Mouse (Mus musculus): Measurements from ENCODE around the gene Prokr2.
"Not testable (repeated sequence)": the region's sequence is repeated elsewhere in the genome, so short reads cannot be mapped to it uniquely, and the experiment has no call there.

The Prokr2 gene

DNA sequence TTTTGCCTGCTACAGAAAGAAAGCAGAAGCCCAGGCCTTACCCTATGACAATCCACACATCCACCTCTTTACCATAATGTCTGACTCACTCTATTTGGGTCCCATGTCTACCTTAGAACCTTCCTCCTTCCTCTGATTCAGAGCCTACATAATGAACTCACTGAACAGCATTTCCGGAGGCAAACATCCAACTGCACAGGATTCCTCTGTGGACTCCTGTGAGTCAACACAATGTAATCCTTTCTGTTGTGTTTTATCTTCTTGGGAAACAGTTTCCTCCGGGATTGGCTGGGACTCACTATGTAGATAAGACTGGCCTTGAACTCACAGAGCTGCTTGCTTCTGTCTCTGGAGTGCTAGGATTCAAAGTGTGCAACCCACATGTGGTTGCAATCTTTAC is 44.9 kb downstream of the Prokr2 start:
- DNase-seq (ENCODE audit: low read depth): no peak

DNA sequence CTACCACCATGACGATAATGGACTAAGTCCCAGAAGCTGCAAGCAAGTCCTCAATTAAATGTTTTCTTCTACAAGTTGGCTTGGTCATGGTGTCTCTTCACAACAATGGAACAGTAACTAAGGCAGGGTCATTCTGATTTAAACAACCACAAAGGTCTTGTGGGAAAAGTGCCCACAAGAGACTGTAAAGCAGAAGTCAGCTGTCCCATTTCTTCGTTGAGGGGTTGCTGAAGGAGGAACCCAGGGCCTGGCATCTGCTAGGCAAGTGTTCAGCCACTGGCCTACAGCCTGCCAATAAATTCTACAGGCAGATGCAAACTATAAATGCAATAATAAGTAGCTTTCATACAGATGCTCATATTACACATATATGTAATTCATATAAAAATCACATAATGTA is 48.0 kb downstream of the Prokr2 start:
- no peak for DNase-seq (ENCODE audit: low read depth)

DNA sequence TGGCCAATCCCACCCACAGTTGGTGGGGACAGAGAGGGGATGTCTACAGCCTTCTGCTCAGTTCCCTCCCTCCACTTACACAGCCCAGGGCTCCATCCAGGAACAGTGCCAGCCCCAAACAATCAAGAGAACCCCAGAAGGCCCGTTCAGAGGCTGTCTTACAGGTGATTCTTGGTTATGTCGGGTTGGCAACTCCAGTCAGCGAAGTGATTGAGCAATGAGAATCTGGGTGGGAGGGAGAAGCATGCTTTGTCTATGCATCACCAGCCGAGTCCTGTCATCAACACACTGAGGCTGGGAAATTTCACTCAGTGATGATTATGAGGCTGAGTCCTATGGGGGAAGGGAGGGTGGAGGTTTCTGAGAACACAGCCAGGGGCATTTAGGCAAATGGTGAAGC is 61.7 kb downstream of the Prokr2 start:
- no peak for DNase-seq (ENCODE audit: low read depth)

DNA sequence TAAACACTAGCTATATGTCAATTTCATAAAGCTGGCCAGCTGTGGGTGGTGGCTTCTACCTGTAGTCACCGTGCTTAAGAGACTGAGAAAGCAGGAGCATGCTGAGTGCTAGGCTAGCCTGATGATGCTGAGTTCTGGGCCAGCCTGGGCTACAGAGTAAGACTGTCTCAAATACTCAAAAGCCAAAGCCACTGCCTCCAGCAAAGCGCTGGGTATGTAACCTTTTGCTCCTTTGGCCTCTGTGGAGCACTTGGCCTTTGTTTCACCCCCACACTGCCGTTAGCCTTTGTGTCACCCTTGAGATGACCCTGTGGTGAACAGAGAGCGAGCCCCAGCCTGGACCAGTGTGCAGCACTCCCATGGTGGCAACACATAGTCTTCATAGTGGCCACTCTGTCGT is 64.7 kb downstream of the Prokr2 start:
- DNase-seq (ENCODE audit: low read depth): no peak

DNA sequence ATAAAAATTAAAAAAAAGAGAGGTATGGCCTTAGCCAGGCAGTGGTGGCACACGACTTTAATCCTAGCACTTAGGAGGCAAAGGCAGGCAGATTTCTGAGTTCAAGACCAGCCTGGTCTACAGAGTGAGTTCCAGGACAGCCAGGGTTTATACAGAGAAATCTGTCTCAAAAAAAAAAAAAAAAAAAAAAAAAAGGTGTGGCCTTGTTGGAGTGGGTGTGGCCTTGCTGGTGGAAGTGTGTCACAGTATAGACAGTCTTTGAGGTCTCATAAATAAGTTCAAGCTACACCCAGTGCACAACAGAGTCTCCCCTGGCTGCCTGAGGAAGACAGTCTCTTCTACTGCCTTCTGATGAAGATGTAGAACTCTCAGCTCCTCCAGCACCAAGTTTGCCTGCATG is 68.1 kb downstream of the Prokr2 start:
- no peak for DNase-seq (ENCODE audit: low read depth)

DNA sequence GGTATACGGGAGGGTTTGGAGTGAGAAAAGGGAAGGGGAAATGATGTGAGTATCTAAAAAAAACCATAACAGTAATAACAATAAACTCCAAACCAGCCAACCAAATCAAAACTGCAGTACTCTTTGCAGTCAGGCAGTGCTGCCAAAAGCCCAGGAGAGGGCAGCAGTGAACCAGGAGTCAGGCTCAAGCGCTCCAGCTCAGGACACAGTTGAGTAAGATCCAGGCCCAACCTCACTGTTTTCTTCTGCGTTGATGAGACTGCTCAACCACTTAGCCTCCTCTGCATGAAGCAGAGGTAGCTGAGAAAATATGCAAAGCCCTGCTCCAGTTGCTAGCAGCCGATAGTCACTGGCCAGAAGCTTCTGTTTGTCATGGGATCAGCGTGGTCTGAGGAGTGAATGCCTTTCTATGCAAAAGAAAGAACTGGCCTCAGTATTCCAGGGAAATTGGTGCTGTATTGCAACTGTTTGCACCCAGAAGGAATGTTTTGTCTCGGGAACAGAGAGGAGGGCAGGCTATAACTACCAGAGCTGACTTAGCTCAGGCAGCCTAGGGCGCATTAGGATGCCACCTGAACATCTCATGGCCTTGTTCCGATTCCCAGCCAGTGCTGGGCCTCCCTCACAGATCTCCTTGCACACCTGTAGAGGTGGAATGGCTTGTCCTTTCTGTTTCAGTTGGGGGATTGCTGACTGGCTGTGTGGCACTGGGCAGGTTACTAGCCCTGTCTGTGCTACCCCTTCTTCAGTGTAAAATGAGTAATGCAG is 69.0 kb downstream of the Prokr2 start:
- peak; percentile 78 for DNase-seq (ENCODE audit: low read depth)

DNA sequence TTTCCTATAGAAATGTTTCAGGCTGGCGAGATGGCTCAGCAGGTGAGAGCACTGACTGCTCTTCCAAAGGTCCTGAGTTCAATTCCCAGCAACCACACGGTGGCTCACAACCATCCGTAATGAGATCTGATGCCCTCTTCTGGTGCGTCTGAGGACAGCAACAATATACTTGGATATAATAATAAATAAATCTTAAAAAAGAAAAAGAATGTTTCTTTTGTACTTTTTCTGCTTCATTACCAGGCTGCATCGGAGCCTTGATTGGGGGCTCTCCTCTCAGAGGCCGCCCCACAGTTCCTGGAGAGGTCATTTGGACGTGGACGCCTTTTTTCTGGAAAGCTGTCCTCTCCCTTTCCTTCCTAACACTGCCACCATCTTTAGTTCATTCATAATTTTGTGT is 71.2 kb downstream of the Prokr2 start:
- not testable (repeated sequence) for DNase-seq (ENCODE audit: low read depth)

DNA sequence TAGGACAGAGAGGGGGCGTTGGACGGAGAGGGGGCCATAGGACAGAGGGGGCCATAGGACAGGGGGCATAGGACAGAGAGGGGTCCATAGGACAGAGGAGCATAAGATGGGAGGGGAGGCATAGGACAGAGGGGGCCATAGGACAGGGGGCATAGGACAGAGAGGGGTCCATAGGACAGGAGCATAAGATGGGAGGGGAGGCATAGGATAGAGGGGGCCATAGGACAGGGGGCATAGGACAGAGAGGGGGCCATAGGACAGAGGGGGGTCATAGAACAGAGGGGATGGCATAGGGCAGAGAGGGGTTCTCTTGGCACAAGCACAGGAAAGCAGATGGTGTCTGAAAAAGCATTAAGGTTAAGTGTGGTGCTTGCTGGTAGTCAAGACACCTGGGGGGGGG is 71.7 kb downstream of the Prokr2 start:
- no peak for DNase-seq (ENCODE audit: low read depth)

DNA sequence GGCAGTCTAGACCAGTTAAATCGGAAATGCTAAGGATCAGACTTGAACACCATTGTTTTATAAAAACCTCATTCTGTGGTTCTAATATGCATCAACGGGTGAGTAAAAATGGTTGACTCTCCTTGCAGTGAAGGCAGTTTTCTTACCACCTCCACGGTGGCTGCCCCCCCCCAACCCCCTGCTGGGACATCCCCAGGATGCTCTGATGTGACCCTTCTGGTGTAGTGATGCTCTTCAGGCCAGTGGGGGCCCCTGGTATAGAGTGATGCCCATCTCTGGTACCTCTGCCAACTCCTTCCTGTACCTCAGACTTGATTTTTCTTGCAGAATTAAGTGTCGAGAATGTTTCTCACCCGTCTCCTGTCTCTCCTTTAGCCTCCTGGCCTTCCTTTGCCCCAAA is 72.6 kb downstream of the Prokr2 start:
- DNase-seq (ENCODE audit: low read depth): no peak

DNA sequence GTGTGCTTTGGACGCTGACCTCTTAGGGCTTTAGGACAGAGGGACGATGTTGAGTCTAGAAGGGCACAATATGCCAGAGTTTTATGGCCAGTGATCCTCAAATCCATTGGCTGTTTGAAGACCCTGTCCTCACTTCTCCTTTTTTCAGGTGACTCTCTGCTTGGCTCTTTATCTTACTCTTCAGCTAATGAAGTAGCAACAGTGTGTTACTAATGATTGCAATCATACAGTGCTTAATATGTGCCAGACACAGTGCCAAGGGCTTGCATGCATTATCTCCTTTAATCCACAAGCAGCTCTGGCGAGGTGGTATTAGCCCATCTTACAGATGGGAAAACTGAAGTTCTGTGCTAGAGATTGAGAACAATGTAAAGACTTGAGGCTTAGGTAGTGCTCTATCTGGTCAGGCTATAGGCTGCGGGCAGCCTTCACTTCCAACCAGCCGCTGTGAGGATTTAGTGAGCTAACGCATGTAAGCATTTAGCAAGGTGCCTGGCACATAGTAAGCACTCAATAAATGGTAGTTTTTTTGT is 75.8 kb downstream of the Prokr2 start:
- DNase-seq (ENCODE audit: low read depth): no peak

DNA sequence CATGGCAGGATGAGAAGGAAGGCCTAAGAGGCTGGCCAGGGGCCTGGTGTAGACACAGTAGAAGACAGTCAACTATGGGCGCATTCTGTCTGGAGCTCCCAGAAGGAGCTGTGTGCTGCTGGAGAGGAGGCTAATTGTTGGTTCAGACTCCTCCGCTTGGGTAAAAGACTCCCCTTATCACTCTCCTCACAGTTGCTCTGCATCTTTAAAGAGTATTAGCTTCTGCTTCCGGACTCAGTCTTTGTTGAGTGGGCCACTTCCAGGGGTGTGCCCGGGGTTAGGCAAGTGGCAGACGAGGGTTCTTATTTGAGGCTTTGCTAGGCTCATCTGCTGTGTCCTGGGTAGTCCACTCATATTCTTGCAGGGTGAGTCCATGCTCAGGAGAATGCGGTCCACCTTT is 76.4 kb downstream of the Prokr2 start:
- DNase-seq (ENCODE audit: low read depth): no peak

DNA sequence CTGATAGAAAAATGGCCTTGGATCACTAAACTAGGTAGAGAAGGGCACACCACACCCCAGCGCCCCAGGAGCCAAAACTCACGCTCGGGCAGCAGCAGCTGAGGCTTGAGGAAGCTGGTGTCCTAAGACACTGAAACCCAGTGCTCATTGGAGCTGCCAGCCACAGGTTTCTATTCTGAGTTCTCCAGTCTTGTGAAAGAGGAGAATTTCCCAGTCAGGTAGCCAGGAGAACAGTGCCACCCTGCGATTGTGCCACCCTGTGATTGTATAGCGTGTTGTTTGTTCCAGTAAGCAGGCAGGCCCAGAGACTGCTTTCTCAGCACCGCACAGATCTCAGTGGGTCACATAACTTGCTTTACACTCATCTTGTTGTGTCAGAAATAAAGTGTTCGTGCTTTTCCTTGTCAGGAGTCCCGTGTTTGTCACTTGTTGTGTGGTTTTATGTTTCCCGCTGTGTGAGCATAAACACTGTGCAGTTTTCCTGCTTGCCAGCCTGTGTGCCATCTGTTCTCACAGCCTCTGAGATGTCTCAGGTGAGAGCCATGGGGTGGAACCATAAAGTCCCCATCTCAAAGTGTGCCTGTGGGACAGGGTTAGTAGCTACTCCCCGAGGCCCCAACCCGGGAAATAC is 77.9 kb downstream of the Prokr2 start:
- DNase-seq (ENCODE audit: low read depth): no peak

DNA sequence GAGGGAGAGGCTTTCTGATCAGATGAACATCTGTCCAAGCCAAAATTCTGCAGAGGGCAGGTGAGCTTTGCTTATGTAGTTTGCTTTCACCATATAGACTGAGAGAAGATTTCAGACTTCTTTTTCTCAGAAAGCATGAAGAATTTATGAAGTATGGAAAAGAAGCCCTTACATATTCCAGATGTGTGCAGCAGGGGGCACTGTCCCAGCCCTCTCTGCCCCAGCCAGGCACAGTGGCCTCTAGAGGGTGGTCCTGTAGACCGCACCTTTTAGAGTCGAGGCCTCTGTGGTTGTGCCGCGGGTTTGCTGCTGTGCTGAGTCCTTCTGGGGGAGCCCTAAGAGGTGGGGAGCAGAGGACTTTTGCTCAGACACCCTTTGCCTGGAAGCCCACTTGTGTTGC is 79.3 kb downstream of the Prokr2 start:
- peak; percentile 52 for DNase-seq (ENCODE audit: low read depth)

DNA sequence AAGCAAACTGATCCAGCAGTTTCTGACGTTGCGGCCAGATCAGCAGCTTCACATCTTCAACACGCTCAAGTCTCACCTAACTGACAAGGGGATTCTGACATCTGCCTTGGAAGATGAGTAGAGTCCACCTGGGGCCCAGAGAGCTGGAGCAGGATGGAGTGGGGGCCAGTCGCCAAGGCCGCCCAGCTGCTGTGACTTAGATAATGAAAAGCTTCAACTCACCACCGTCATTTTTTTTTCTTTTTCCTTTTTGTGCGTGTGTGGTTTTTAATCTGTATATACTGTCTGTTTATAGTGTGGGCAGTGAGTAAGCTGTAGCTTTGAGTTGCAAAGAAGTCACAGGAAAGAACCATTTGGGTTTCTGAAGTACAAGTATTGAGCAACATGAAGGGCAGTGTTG is 80.1 kb downstream of the Prokr2 start:
- no peak for DNase-seq (ENCODE audit: low read depth)

DNA sequence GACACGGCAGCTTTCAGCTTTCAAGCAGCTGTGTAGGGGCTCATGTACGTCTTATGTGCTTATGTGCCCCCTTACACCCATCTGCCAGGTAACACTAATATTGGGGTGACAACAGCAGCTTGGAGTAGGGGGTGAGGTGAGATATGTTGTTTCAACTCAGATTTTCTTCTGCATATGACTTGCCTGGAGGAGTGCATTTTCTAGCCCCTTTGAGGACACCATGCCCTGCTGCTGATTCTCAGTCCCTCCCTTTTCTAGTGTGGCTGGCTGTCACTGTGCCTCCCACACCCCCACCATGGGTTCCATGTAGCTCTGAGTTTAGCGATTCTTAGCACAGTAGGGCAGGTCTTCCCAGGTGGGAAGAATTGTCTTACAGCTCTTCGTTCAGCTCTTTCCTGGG is 83.8 kb downstream of the Prokr2 start:
- DNase-seq (ENCODE audit: low read depth): no peak

DNA sequence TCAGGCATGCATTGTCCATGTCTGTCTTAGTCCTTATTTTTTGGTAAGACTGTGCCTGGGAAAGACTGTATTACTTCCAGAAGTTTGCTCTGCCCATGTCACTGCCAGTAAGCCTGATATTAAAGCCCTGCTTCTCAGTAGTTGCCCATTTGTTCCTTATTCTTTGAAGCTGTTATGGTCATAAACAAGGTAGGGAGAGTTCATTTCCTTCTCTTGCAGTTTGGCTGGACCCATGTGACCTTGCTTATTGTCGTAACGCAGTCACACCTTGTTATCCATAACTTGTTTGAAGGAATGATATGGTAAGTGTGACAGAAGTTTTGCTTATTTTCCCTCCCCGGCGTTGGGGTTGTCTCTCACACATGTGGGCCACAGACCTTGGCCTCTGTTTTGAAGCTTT is 87.0 kb downstream of the Prokr2 start:
- no peak for DNase-seq (ENCODE audit: low read depth)

DNA sequence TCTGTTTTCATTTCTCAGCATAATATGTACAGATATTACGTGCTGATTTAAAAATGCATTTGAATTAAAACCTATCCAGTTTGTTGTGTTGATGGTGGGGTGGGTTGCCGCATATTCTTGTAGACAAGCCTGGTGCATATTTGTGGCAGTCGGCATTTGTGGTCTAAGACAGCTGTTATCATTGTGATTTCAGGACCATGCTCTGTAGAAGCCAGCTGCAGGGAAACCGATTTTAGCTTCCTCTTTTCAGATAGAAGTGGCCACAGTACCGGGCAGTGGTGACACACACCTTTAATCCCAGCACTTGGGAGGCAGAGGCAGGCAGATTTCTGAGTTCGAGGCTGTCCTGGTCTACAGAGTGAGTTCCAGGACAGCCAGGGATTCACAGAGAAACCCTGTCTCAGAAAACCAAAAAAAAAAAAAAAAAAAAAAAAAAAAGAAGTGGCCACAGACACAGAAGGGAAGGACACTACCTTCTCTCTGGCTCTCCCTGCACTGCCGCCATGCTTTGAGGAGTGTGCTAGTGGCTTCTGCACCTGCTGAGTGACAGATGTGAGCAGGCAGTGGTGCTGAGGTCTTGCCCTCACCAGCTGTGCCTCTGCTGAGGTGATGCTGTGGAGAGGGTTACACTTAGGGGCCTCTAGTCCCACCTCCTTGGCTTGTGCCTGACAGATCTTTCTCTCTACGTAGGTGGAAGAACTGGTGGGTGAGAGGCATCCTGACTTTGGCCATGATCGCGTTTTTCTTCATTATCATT is 91.4 kb downstream of the Prokr2 start:
- DNase-seq (ENCODE audit: low read depth): no peak

DNA sequence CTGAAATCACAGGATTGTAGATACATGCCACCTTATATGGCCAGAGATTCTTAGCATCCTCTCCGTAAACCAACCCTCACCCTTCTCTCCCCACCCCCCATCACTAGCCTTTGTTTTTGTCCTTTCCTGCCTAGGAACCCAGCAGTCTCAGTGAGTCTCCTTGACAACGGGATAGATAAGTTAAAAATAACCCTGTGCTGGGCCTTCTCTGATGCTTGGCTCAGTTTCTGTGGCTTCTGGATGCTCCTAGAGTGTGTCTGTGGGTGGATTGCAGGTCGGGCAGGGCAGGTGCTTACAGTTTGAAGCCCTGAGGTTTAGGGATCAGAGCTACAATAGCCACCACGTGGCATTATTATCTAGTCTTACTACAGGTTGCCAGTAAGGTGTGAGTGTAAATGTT is 93.2 kb downstream of the Prokr2 start:
- peak; percentile 52 for DNase-seq (ENCODE audit: low read depth)

DNA sequence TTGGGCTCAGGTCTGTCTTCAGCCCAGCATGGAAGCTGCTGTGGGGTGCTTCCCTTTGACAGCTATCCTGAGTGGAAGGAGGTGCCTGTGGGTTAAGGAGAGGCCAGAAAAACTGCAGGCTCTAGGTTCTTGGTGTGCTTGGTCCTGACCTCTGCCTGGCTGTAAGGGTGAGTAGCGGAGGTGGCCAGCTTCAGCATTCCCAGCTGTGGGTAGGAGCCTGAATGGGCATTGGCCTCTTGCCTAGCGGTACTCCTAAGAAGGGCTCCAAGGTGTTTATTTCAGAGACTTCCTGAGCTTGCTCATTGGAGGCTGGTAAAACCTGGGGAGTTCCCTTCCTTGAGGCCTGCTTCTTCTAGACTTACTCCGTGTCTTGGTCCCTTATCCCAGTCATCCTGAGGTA is 94.0 kb downstream of the Prokr2 start:
- DNase-seq (ENCODE audit: low read depth): no peak

DNA sequence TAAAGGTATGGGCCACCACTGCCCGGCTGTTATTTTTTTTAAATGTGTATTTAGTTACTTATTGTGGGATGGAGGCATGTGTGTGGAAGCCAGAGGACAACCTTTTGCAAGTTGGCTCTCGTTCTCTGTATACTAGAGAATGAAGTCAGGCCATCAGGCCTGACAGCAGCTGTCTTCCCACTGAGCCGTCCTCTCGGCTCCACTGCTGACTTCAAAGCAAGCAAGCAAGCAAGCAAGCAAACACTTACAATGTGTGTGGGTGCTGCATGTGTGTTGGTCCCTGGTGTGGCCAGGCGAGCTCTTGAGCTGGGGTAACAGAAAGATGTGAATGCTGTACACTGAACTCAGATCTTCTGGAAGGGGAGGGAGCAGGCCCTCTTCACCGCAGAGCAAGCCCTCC is 94.4 kb downstream of the Prokr2 start:
- DNase-seq (ENCODE audit: low read depth): no peak

DNA sequence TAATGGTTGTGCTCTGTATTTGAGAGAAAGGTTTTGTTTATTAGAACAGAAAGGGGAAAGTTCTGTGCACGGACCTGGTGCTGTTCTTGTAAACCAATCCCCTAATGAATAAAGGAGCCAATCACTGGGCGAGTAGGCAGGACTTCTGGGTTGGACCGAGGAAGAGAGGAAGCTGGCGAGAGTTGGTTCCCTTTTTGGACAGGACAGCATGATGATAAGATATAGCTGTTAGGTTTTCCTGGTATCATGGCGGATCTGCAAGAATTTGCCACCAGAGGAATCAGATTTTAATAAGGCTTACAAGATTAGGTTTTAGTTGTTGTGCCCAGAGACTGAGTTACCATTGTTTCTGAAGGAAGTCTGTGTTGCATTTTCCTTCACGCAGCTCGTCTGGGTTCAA is 96.0 kb downstream of the Prokr2 start:
- DNase-seq (ENCODE audit: low read depth): not testable (repeated sequence)

All from naive thymus-derived CD4-positive, alpha-beta T cell, adult 2 months (primary cell).